Mouse (Mus musculus): ENCODE data around the gene Psmg1.

DNA sequence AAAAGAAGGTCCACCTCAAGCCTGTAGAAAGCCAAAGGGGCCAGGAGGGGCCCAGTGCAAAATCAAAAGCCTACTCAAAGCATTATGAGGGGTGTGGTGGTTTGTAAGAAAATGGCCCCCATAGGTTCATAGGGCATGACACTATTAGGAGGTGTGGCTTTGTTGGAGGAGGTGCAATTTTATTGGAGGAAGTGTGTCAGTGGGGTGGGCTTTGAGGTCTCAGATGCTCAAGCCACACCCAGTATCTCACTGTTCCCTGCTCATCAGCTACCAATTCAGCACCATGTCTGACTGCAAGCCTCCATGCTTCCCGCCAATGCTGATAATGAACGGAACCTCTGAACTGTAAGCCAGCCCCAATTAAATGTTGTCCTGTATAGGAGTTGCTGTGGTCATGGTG lies 39.3 kb downstream of the Psmg1 start:
- TF ChIP-seq CTCF (IDR thresholded peaks at IDR 0.05 in 2 of 3, conservative IDR thresholded peaks at IDR 0.05 in 1 of 3; ENCODE audit: control insufficient read depth in 1 of 3, insufficient read depth in 1 of 3, low read depth in 2 of 3, low read length in 3 of 3, poor library complexity in 1 of 3, severe bottlenecking in 1 of 3) (no peak), HCFC1 (IDR thresholded peaks at IDR 0.05; ENCODE audit: low read depth, low read length) (no peak), TBP (IDR thresholded peaks at IDR 0.05; ENCODE audit: low read depth, low read length) (no peak), MAFK (IDR thresholded peaks at IDR 0.05; ENCODE audit: borderline replicate concordance, low read depth, low read length) (no peak), EP300 (IDR thresholded peaks at IDR 0.05; ENCODE audit: low read depth in 1 of 2, low read length in 2 of 2) (no peak), ZNF384 (IDR thresholded peaks at IDR 0.05; ENCODE audit: low read depth, low read length) (no peak), POLR2A (IDR thresholded peaks at IDR 0.05; ENCODE audit: control insufficient read depth in 1 of 2, insufficient read depth in 1 of 2, low read depth in 1 of 2, low read length in 2 of 2, poor library complexity in 1 of 2) (no peak), USF1 (IDR thresholded peaks at IDR 0.05; ENCODE audit: low read depth, low read length) (no peak), USF2 (IDR thresholded peaks at IDR 0.05; ENCODE audit: borderline replicate concordance in 1 of 2, insufficient read depth in 1 of 2, low read depth in 1 of 2, low read length in 2 of 2) (no peak)
